Mouse (Mus musculus) kidney, postnatal 0 days (tissue): ENCODE data around the gene Fahd2a. TPM values are rescaled to one million over a fixed set of nuclear protein-coding genes. Genes with fewer than 3 reads are reported as not detected.

ENCODE experiments used
- ATAC-seq: fragments of 200-750 bp; cut with Nextera tagmentation; replicated peaks from 2 replicates; pipeline ENCODE4 v1.8.0; 2017; ENCODE audit warnings: low read depth, moderate number of reproducible peaks, moderate TSS enrichment, moderate library complexity; ENCODE audit not compliant: low FRiP score
- DNase-seq: peaks from one replicate; pipeline ENCODE4 v3.0.0-alpha.2; 2016; ENCODE audit warnings: low spot score
- H3K27ac ChIP-seq: fragments of 300-500 bp; sonication (generic); 2 replicates; pipeline ENCODE4 v1.5.1; 2014; ENCODE audit warnings: mild to moderate bottlenecking
- H3K27me3 ChIP-seq: fragments of 300-500 bp; sonication (generic); 2 replicates; pipeline ENCODE4 v1.6.1; 2014; ENCODE audit warnings: low read length, mixed read lengths; ENCODE audit not compliant: insufficient read depth
- H3K36me3 ChIP-seq: fragments of 300-500 bp; sonication (generic); 2 replicates; pipeline ENCODE4 v1.6.1; 2014; ENCODE audit warnings: low read length, mixed read lengths; ENCODE audit not compliant: insufficient read depth
- H3K4me1 ChIP-seq: fragments of 300-500 bp; sonication (generic); replicated peaks from 2 replicates; pipeline ENCODE4 v1.6.1; 2014; ENCODE audit warnings: antibody characterized with exemption, low read length, mixed read lengths; ENCODE audit not compliant: insufficient read depth
- H3K4me2 ChIP-seq: fragments of 300-500 bp; sonication (generic); 2 replicates; pipeline ENCODE4 v1.6.1; 2014; ENCODE audit warnings: mild to moderate bottlenecking, low read length, moderate library complexity, mixed read lengths
- H3K4me3 ChIP-seq: fragments of 300-500 bp; sonication (generic); replicated peaks from 2 replicates; pipeline ENCODE4 v1.5.1; 2014; ENCODE audit warnings: low read depth, low read length
- H3K9ac ChIP-seq: fragments of 300-500 bp; sonication (generic); 2 replicates; pipeline ENCODE4 v1.6.1; 2014; ENCODE audit warnings: low read depth, low read length
- H3K9me3 ChIP-seq: fragments of 300-500 bp; sonication (generic); replicated peaks from 2 replicates; pipeline ENCODE4 v1.6.1; 2016; ENCODE audit warnings: low read length, inconsistent platforms, mixed read lengths
- CTCF ChIP-seq: IDR thresholded peaks from 2 replicates; pipeline ENCODE4 v1.5.1; 2016; ENCODE audit warnings: antibody characterized with exemption, low read depth, mild to moderate bottlenecking, moderate library complexity
- WGBS: fragments of 180-500 bp; shearing (Covaris S2); extraction: QIAGEN DNeasy Blood & Tissue Kit; methylation state at CpG from one replicate; pipeline ENCODE4 v1.1.7; 2014; 5-methylcytosine and 5-hydroxymethylcytosine counted together
- polyA plus RNA-seq: library from polyadenylated mRNA; unstranded; fragments of >200 nt; fragmentation: Nextera tagmentation; extraction: Ambion mirVana; gene quantifications from 2 replicates; pipeline ENCODE4 v1.2.1, GENCODE M21; 2015

Gene Fahd2a
- 61.3 and 62.2 TPM in 2 replicates for polyA plus RNA-seq

- DNase-seq (peak; percentile 94), ATAC-seq (peak; percentile 91)
- 0 out of 2 replicates have a peak, but pooled peaks have one; percentile 26 for TF ChIP-seq CTCF
- Histone ChIP-seq H3K9me3 (no peaks in the 10 kb centered on the region), H3K27ac (peak within 1 kb of the TSS; percentile 33; the same call in 1 of the 2 replicates), H3K4me3 (peak within 1 kb of the TSS; percentile 66), H3K36me3 (no peaks in the 10 kb centered on the region), H3K4me2 (peak within 1 kb of the TSS; percentile 63), H3K27me3 (no peaks in the 10 kb centered on the region), H3K4me1 (no peaks in the 10 kb centered on the region; the same call in 1 of the 2 replicates), H3K9ac (peak within 1 kb of the TSS; percentile 66)
- 4% methylated on average over 37 of the region's 37 CpGs for whole genome bisulfite sequencing
Measured at GRCm38 (mm10) chr2:127444055-127444789, at the start of gene Fahd2a. Gene Fahd2a (minus strand): TSS chr2:127444565.

- Histone ChIP-seq H3K4me2 (peak overlapping the region; percentile 33), H3K4me1 (peaks cover 18% of the 10 kb centered on the region; the same call in 1 of the 2 replicates), H3K27ac (no peak overlapping the region), H3K9me3 (no peaks in the 10 kb centered on the region), H3K27me3 (peaks cover 38% of the 10 kb centered on the region), H3K9ac (no peak overlapping the region), H3K4me3 (peak overlapping the region; percentile 8; the same call in 1 of the 2 replicates), H3K36me3 (no peaks in the 10 kb centered on the region)
- 8% methylated on average over 19 of the region's 19 CpGs for WGBS
- peak; percentile 87 for DNase-seq
- peak; percentile 67 for ATAC-seq
- peak; percentile 25; the same call in 1 of the 2 replicates for TF ChIP-seq CTCF
Measured at GRCm38 (mm10) chr2:127484476-127485170, 40.3 kb upstream of the Fahd2a start.

- H3K4me3 ChIP-seq, result peak overlapping the region; percentile 56
- ATAC-seq, result no peak
- H3K4me2 ChIP-seq, result peak overlapping the region; percentile 90
- peak; percentile 58 for DNase-seq
- H3K4me1 ChIP-seq, result peaks cover 18% of the 10 kb centered on the region; the same call in 1 of the 2 replicates
- peaks cover 38% of the 10 kb centered on the region for H3K27me3 ChIP-seq
- no peaks in the 10 kb centered on the region for H3K36me3 ChIP-seq
- no peak overlapping the region for H3K27ac ChIP-seq
- no peak for TF ChIP-seq CTCF
- no peaks in the 10 kb centered on the region for H3K9me3 ChIP-seq
- H3K9ac ChIP-seq, result no peak overlapping the region
- WGBS, result 2% methylated on average over 16 of the region's 21 CpGs
Measured at GRCm38 (mm10) chr2:127483001-127483400, 38.6 kb upstream of the Fahd2a start.

GRCm38 (mm10) chr2:127482533-127482911 lies 38.2 kb upstream of the Fahd2a start:
- Histone ChIP-seq H3K4me1 (peaks cover 18% of the 10 kb centered on the region; the same call in 1 of the 2 replicates), H3K36me3 (no peaks in the 10 kb centered on the region), H3K4me3 (peak overlapping the region; percentile 56), H3K9ac (peak overlapping the region; percentile 40), H3K9me3 (no peaks in the 10 kb centered on the region), H3K27me3 (peaks cover 38% of the 10 kb centered on the region), H3K27ac (no peak overlapping the region), H3K4me2 (peak overlapping the region; percentile 90)
- DNase-seq (peak; percentile 75), ATAC-seq (peak; percentile 61)
- WGBS, result under 1% methylated on average over 21 of the region's 21 CpGs
- TF ChIP-seq CTCF, result no peak

- Histone ChIP-seq H3K4me1 (peaks cover 18% of the 10 kb centered on the region; the same call in 1 of the 2 replicates), H3K4me3 (peak overlapping the region; percentile 56), H3K9ac (peak overlapping the region; percentile 40), H3K36me3 (no peaks in the 10 kb centered on the region), H3K9me3 (no peaks in the 10 kb centered on the region), H3K27me3 (peaks cover 38% of the 10 kb centered on the region), H3K4me2 (peak overlapping the region; percentile 90), H3K27ac (no peak overlapping the region)
- no peak for TF ChIP-seq CTCF
- WGBS, result under 1% methylated on average over 52 of the region's 59 CpGs
- ATAC-seq (peak; percentile 9; the same call in 1 of the 2 replicates), DNase-seq (no peak)
Measured at GRCm38 (mm10) chr2:127481841-127482532, 37.6 kb upstream of the Fahd2a start.

GRCm38 (mm10) chr2:127479763-127480162 lies 35.4 kb upstream of the Fahd2a start:
- Histone ChIP-seq H3K27me3 (peaks cover 38% of the 10 kb centered on the region), H3K36me3 (no peaks in the 10 kb centered on the region), H3K4me3 (no peak overlapping the region), H3K4me2 (no peak overlapping the region), H3K9me3 (no peaks in the 10 kb centered on the region), H3K4me1 (peaks cover 17% of the 10 kb centered on the region; the same call in 1 of the 2 replicates), H3K9ac (no peak overlapping the region), H3K27ac (no peak overlapping the region)
- WGBS, result 55% methylated on average over 10 of the region's 10 CpGs
- no peak for TF ChIP-seq CTCF
- no peak for ATAC-seq
- no peak for DNase-seq
